Mouse (Mus musculus): ENCODE measurements at regions not wholly inside any gene's neighbourhood (a gene's known extent, or its start where the extent isn't known, plus 50 kb on each side); places are given as distances from the start of the nearest gene placed in this dataset.
"Not testable (repeated sequence)": the region's sequence is repeated elsewhere in the genome, so short reads cannot be mapped to it uniquely, and the experiment has no call there.

DNA sequence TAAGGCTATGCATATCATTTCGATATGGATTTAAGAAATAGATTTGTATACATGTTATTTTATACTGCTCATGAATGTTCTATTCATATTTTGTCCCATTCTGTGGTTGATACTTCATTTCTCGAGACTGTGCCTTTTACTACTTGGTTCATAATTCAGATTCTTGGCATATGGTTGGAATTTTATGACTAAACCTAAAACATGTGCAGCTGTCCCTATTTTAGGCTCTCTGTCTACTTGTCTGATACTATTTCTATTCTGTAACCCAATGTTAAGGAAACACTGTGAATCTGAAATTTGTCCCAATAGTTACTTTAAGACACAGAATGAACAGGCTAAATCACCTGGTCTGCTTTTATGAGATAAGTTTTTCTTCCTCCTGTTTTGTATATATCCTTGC lies 315.3 kb upstream of the Sema3a start:
- Histone ChIP-seq H3K4me3 (ENCODE audit: insufficient read depth, low read length) (no peak overlapping the region), H3K27ac (ENCODE audit: insufficient read depth, low read length) (no peak overlapping the region), H3K4me1 (ENCODE audit: control insufficient read depth, insufficient read depth, low read length) (no peaks in the 10 kb centered on the region)
- TF ChIP-seq POLR2A (IDR thresholded peaks at IDR 0.05; ENCODE audit: low read depth, low read length) (no peak), CTCF (IDR thresholded peaks at IDR 0.05; ENCODE audit: borderline replicate concordance, insufficient read depth, low read length) (no peak)

DNA sequence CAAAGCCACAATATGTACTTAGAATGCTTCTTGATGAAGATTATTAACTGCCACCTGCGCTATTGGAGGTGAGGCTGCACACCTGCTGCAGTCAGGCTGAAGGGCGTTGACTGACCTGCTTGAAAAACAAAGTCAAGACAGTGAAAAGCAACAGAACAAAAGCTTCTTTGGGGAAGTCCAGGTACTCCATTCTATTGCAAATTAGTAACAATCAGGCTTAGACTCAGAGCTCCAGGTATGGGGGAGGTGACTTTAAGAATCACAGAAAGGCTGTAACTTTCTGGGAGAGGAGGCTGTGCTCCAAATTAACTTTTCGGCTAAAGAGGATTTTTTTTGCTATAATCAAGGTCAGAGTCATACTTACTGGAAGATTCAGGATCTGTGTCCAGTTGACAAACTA lies 278.0 kb upstream of the Sema3a start:
- not testable (repeated sequence) for H3K4me3 ChIP-seq (ENCODE audit: insufficient read depth, low read length)

GRCm38 (mm10) chr5:12856869-12857268 lies 268.3 kb upstream of the Sema3a start:
- no peak for TF ChIP-seq CTCF (IDR thresholded peaks at IDR 0.05; ENCODE audit: borderline replicate concordance, insufficient read depth, low read length)
- no peak for TF ChIP-seq POLR2A (IDR thresholded peaks at IDR 0.05; ENCODE audit: low read depth, low read length)
- H3K27ac ChIP-seq (ENCODE audit: insufficient read depth, low read length), result no peak overlapping the region
- no peak overlapping the region for H3K4me3 ChIP-seq (ENCODE audit: insufficient read depth, low read length)
- H3K4me1 ChIP-seq (ENCODE audit: control insufficient read depth, insufficient read depth, low read length), result no peaks in the 10 kb centered on the region

More for the DNA sequence above, 278.0 kb upstream of the Sema3a start:
- not testable (repeated sequence) for H3K4me1 ChIP-seq (ENCODE audit: control insufficient read depth, insufficient read depth, low read length); H3K27ac ChIP-seq (ENCODE audit: insufficient read depth, low read length)

- Histone ChIP-seq H3K4me1 (ENCODE audit: control insufficient read depth, insufficient read depth, low read length) (no peaks in the 10 kb centered on the region), H3K4me3 (ENCODE audit: insufficient read depth, low read length) (no peak overlapping the region), H3K27ac (ENCODE audit: insufficient read depth, low read length) (no peak overlapping the region)
- no peak for TF ChIP-seq POLR2A (IDR thresholded peaks at IDR 0.05; ENCODE audit: low read depth, low read length)
- no peak for TF ChIP-seq CTCF (IDR thresholded peaks at IDR 0.05; ENCODE audit: borderline replicate concordance, insufficient read depth, low read length)
These were observed 256.6 kb upstream of the Sema3a start for GRCm38 (mm10) chr5:12868355-12869217.

- no peak for TF ChIP-seq CTCF (IDR thresholded peaks at IDR 0.05; ENCODE audit: borderline replicate concordance, insufficient read depth, low read length)
- no peak for TF ChIP-seq POLR2A (IDR thresholded peaks at IDR 0.05; ENCODE audit: low read depth, low read length)
- H3K27ac ChIP-seq (ENCODE audit: insufficient read depth, low read length), result no peak overlapping the region
These were observed 252.3 kb upstream of the Sema3a start for GRCm38 (mm10) chr5:12872888-12873287.

GRCm38 (mm10) chr5:12877595-12878296 lies 247.5 kb upstream of the Sema3a start:
- no peaks in the 10 kb centered on the region for H3K4me1 ChIP-seq (ENCODE audit: control insufficient read depth, insufficient read depth, low read length)
- no peak overlapping the region for H3K4me3 ChIP-seq (ENCODE audit: insufficient read depth, low read length)
- no peak overlapping the region for H3K27ac ChIP-seq (ENCODE audit: insufficient read depth, low read length)
- no peak for TF ChIP-seq POLR2A (IDR thresholded peaks at IDR 0.05; ENCODE audit: low read depth, low read length)
- no peak for TF ChIP-seq CTCF (IDR thresholded peaks at IDR 0.05; ENCODE audit: borderline replicate concordance, insufficient read depth, low read length)

More at GRCm38 (mm10) chr5:12872888-12873287, 252.3 kb upstream of the Sema3a start:
- no peaks in the 10 kb centered on the region for H3K4me1 ChIP-seq (ENCODE audit: control insufficient read depth, insufficient read depth, low read length)
- H3K4me3 ChIP-seq (ENCODE audit: insufficient read depth, low read length), result no peak overlapping the region

- no peak overlapping the region for H3K27ac ChIP-seq (ENCODE audit: insufficient read depth, low read length)
- H3K4me1 ChIP-seq (ENCODE audit: control insufficient read depth, insufficient read depth, low read length), result no peaks in the 10 kb centered on the region
- TF ChIP-seq POLR2A (IDR thresholded peaks at IDR 0.05; ENCODE audit: low read depth, low read length) (no peak), CTCF (IDR thresholded peaks at IDR 0.05; ENCODE audit: borderline replicate concordance, insufficient read depth, low read length) (no peak)
- no peak overlapping the region for H3K4me3 ChIP-seq (ENCODE audit: insufficient read depth, low read length)
These were observed 232.9 kb upstream of the Sema3a start for GRCm38 (mm10) chr5:12892333-12892732.

DNA sequence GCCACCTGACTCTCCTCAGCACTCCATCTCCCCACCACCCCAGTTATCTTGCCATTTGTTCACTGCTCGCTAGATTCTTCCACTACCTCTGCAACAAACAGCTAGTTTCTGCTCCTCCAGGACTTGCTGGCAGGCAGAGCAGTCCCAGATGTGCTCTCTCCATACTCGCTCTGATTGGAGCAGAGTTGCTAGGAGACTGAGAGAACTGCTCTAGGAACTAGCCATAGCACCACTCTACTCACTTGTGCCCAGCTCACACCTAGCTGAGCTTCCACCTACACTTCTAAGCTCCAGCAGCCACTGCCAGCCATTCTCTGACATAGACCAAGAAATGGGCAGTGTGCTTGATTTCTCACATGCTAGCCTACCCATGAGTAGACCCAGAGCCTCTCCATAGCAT lies 230.6 kb upstream of the Sema3a start:
- TF ChIP-seq POLR2A (IDR thresholded peaks at IDR 0.05; ENCODE audit: low read depth, low read length) (no peak), CTCF (IDR thresholded peaks at IDR 0.05; ENCODE audit: borderline replicate concordance, insufficient read depth, low read length) (no peak)
- Histone ChIP-seq H3K27ac (ENCODE audit: insufficient read depth, low read length) (no peak overlapping the region), H3K4me3 (ENCODE audit: insufficient read depth, low read length) (no peak overlapping the region), H3K4me1 (ENCODE audit: control insufficient read depth, insufficient read depth, low read length) (no peaks in the 10 kb centered on the region)

GRCm38 (mm10) chr5:12910741-12911140 lies 214.5 kb upstream of the Sema3a start:
- H3K4me3 ChIP-seq (ENCODE audit: insufficient read depth, low read length), result no peak overlapping the region
- peak overlapping the region; percentile 71 for H3K27ac ChIP-seq (ENCODE audit: insufficient read depth, low read length)
- H3K4me1 ChIP-seq (ENCODE audit: control insufficient read depth, insufficient read depth, low read length), result no peaks in the 10 kb centered on the region
- no peak for TF ChIP-seq CTCF (IDR thresholded peaks at IDR 0.05; ENCODE audit: borderline replicate concordance, insufficient read depth, low read length)
- TF ChIP-seq POLR2A (IDR thresholded peaks at IDR 0.05; ENCODE audit: low read depth, low read length), result no peak

DNA sequence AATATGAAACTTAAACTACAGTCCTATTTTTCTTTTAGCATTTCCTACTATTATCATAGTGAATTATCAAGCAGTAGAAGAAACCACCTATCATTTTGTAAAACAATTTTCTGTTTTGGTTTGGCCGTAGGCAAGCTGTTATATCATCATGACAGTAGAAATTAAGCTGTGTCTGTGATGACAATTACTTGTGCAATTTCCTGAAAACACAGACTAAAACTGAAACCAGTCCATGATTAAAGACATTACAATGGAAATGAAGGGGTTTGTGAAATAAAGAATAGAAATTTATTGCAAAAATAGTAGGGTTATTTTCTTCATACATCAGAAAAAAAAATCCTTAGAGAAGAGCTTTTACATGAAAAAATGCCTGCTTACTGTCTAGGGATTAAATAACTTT lies 210.8 kb upstream of the Sema3a start:
- no peak for TF ChIP-seq POLR2A (IDR thresholded peaks at IDR 0.05; ENCODE audit: low read depth, low read length)
- TF ChIP-seq CTCF (IDR thresholded peaks at IDR 0.05; ENCODE audit: borderline replicate concordance, insufficient read depth, low read length), result no peak
- Histone ChIP-seq H3K27ac (ENCODE audit: insufficient read depth, low read length) (no peak overlapping the region), H3K4me1 (ENCODE audit: control insufficient read depth, insufficient read depth, low read length) (no peaks in the 10 kb centered on the region), H3K4me3 (ENCODE audit: insufficient read depth, low read length) (no peak overlapping the region)

Measured in embryonic fibroblast, embryonic 13.5 days (primary cell).